Mouse (Mus musculus): ENCODE data around the gene Klf8.

DNA sequence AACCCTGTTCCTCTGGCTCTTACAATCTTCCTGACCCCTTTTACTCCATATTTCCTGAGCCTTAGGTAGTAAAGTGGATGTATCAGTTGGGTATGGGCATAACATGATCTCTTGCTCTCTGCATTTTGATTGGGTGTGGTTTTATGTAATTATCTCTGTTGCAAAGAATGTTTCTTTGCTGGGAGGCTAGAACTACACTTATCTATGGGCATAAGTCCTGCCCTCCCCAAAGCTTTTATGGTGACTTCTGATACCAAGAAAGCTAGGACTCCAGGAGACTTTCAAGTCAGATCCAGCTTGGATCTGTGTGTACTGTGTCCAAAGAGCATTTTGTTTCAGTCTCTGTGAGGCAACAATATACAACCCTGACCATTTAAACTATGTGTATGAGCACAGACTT, 202.3 kb downstream of the Klf8 start:
- TF ChIP-seq CTCF (IDR thresholded peaks at IDR 0.05; ENCODE audit: borderline replicate concordance, control insufficient read depth, extremely low read depth, insufficient read depth, low read length, poor library complexity), result no peak
- TF ChIP-seq POLR2A (IDR thresholded peaks at IDR 0.05; ENCODE audit: control insufficient read depth, extremely low read depth, insufficient read depth, low read length, poor library complexity), result no peak
